Mouse (Mus musculus) heart, adult 8-10 months (tissue): Measurements from ENCODE around the gene Edem3. TPM values are rescaled to one million over a fixed set of nuclear protein-coding genes. Genes with fewer than 3 reads are reported as not detected.

Source experiments
- DNase-seq: peaks from one replicate; pipeline ENCODE4 v3.0.0; 2022; ENCODE audit warnings: low spot score
- total RNA-seq, 4 experiments: library from RNA; stranded (reverse); gene quantifications; 2 replicates each; pipeline ENCODE4 v1.2.4; 2022

Gene Edem3
- total RNA-seq = 10 to 100 TPM; 16.4 to 20.7 (median 19.7) TPM

- DNase-seq = peak; percentile 98
These were observed at the start of gene Edem3 for GRCm38 (mm10) chr1:151754881-151755659. Edem3 (plus strand) TSS chr1:151755371.

DNA sequence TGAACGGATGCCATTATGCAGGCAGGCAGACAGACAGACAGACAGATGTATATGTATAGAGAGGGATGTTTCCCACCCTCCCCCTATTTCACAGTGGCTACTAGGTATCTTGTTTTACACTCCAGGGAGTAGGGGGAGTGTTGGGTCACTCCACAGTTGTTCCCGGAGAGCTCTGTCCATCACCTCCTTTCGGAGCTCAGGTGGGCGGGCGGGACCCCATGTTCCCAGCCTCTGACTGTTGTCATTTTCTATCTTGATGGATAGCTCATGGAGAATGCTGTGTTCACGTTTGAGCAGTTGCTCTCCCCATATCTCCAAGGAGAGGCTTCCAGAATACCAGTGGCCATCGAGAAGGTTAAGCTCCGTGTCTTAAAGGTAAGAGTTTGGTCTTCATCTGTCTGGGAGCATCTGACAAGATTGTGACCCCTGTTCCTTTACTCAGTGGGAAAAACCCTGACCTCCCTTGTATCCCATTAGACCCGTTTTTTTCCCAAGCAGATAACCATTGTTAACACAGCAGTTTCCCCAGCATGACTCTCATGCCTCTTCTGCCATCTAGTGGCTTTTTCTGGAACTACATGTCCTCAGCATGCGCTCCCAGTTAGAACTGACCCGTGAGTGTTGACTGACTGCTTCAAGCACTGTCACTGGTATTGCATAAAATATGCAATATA is 49.3 kb upstream of the Edem3 start:
- peak; percentile 92 for DNase-seq

DNA sequence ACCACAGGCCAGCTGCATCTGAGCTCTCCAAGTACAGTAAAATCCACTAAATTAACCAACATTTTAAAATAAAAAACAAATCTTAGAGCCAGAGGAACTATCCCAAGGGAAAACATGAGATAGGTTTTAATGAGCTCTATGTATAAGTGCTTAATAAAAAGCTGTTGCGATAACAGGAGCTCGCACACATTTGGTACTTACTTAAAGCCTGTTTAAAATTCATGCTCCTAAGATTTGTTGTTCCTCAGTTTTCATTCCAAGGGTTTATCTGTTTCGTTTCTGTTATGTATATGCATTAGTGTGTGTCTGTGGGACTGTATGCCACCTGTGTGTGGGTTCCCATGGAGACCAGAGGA is 48.8 kb upstream of the Edem3 start:
- no peak for DNase-seq

GRCm38 (mm10) chr1:151708966-151709733 is 46.0 kb upstream of the Edem3 start:
- DNase-seq = no peak

GRCm38 (mm10) chr1:151709734-151710022 is 45.5 kb upstream of the Edem3 start:
- DNase-seq = no peak

GRCm38 (mm10) chr1:151710424-151711055 is 44.6 kb upstream of the Edem3 start:
- no peak for DNase-seq

DNA sequence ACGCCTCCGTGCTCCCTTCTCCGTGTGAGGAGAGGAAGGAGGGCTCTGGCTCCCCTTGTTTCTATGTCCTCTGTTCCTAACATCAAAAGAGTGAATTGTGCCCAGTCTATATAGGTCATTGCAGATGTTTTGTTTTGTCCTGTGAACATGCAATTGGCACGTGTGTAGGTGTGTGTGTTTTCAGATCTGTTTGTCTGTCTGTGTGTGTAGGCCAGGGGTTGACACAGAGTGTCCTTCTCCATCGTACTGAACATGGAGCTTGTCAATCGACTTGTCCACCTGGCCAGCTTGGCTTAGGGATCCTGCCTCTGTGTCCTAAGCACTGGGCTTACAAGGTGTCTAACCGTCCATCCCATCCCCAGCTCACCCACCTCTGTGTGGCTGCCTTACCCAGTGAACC is 44.1 kb upstream of the Edem3 start:
- no peak for DNase-seq

DNA sequence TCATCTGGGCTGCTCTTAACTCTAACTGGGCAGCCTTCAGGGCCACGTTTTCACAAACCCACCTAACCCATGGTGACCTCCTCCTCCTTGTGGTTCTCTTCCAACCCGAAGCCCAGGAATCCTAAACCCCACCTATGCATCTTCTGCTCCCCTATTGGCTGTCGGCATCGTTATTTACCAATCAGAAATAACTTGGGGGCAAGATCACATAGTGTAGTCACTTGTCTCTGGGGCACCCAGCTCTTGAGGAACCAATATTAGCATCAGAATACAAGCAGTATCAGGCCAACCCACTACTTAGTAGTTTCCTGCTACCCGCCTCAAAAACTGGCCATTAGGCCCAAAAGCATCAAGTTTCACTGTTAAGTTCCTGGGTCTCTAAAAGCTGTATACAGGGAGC is 42.5 kb upstream of the Edem3 start:
- DNase-seq = no peak

DNA sequence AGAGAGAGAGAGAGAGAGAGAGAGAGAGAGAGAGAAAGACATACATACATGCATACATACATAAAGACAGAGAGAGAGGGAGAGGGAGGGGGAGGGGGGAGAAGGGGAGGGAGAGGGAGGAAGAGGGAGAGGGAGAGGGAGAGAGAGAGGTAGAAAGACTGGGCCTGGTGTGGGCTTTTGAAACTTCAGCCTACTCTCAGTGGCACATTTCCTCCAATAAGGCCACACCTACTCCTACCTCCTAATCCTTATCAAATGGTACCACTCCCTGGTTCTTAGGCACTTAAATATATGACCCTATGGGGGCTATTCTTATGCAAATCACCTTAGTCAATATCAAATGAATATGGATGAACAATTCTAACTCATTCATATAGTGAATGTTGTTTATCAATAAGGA is 41.5 kb upstream of the Edem3 start:
- DNase-seq = no peak

DNA sequence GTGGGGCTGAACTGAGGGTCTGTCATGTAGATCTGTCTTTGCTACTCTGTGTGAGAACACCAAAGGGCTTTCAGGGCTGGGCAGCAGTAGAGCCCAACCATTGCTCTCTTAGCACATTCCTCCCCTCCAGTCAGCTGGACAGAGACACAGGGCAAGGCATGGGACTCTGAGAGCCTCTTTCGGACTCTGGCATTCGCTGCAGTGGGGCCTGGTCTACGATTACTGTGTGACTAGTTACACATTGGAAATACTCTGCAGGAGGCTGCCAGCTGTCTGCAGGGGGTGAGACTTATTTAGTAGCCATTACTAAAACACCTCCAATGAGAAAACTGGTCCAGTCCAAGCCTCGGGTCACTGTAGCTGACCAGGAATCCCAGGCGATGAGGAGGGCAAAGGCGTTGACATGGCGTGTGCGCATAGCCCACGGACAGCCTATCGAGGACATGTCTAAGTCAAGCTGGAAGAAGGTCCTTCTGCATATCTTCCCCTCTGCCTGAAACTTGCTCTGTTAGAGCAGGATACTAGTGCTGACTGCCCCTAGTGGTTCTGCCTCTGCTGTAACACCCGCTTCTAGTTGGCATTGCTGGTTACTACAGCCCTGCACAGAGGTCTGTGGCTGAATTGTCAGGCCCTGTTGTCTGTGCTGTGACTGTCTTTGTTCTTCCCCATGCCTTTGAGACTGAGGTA is 39.0 kb upstream of the Edem3 start:
- DNase-seq = no peak

DNA sequence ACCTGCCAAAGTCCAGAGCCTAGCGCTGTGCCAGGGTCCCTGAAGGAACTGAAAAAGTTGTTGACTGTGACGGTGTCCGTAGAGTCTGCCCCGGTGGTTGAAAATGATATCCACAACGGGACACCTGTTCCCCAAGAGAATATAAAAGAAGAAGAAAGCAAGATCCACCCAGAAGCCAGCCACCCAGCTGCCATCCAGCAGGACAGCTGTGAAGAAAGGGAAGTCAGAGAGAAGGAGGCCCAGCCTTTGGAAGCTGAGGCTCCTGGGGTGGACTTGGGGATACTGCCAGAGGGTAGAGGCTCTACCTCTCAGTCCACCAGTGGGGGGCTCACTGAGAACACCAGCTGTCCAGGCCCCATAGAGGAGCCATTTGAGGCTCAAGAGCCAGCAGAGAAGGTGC is 37.5 kb upstream of the Edem3 start:
- no peak for DNase-seq

DNA sequence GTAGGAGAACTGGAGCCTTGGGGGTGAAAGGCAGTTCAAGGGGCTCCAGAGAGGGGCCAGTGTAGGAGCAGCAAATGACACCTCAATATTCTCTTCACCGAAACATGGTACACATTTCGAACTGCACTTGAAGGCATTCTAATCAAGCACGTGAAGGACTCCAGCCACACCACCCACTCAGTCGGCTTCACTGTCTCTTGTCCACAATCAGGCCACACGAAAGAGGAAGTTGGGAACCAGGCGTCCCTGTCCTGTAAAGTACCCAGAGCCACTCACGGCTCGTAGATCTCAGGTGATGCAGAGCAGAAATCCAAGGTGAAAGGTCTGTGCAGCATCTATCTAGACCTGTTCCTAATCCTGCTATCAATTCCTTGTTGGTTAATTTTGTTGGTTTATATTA is 36.6 kb upstream of the Edem3 start:
- no peak for DNase-seq

- no peak for DNase-seq
These were observed 35.3 kb upstream of the Edem3 start for GRCm38 (mm10) chr1:151719911-151720310.

DNA sequence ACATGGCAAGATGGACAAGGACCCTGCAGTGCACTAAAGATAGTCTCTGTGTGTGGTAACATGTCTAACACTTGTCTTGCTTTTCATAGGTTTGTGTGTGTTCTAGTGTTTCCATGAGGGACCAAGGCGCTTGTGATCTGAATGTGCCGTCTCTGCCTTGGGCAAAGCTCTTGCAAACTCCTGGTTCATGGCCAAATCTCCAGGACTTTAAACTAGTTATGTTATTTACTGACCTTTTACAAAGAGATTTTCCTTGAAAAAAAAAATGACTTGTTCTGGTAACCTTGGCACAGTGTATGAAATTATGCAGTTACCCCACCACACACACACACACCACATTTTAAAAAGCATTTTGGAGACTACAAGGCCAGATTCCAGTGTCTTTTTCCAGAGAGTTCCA is 34.6 kb upstream of the Edem3 start:
- DNase-seq = no peak

GRCm38 (mm10) chr1:151721357-151721983 is 33.7 kb upstream of the Edem3 start:
- DNase-seq = no peak

DNA sequence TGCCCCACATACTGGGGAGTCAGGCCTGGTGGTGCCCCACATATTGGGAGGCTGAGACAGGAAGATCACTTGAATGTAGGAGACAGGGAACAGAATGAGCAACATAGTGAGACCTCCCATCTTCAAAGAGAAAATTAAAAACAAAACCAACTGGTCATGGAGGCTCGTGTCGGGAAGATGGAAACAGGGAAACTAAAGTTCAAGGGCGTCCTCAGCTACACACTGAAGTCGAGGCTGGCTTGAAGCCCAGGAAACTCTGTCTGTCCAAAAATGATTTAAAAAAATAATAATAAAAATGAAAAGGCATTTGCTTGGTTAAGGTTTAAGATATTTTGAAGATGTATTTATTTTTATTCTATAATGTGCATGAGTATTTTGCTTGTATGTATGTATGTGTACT is 31.4 kb upstream of the Edem3 start:
- DNase-seq = no peak

GRCm38 (mm10) chr1:151725590-151725989 is 29.6 kb upstream of the Edem3 start:
- no peak for DNase-seq

- DNase-seq = no peak
These were observed 28.8 kb upstream of the Edem3 start for GRCm38 (mm10) chr1:151726358-151726757.

DNA sequence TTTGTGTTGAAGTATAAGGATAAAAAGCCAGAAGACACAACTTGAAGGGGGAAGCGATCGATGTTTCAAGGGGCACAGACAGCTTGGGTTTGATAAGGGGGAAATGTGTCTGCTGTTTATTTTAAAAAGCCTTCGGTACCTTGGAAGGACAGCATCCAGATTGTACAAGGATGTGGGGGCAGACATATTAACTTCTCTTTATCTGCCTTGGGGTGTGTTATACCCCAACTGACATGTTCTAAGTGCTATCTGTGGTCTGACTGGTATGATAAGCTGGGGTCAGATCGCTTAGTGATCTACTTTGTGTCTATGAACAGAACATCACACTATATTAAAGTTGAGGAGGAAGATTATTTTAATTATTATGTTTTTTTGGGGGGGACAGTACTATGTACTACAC is 27.0 kb upstream of the Edem3 start:
- DNase-seq = no peak

GRCm38 (mm10) chr1:151737146-151737545 is 18.0 kb upstream of the Edem3 start:
- DNase-seq = no peak

GRCm38 (mm10) chr1:151741199-151741621 is 14.0 kb upstream of the Edem3 start:
- no peak for DNase-seq
